Mouse (Mus musculus) small intestine, adult 2 months (tissue): ENCODE results near the gene Gm10663.

ENCODE experiments used
- CTCF ChIP-seq: fragments of 200-500 bp; IDR thresholded peaks from 2 replicates; pipeline ENCODE4 v1.5.1; 2012; ENCODE audit warnings: low read depth, mild to moderate bottlenecking, control low read depth, inconsistent platforms, low read length, moderate library complexity, mixed read lengths; ENCODE audit not compliant: insufficient replicate concordance, insufficient read length; ENCODE audit errors: extremely low read depth
- POLR2A ChIP-seq: fragments of 200-500 bp; IDR thresholded peaks from 2 replicates; pipeline ENCODE4 v1.6.1; 2012; ENCODE audit warnings: low read depth, mild to moderate bottlenecking, control low read depth, inconsistent platforms, low read length, moderate library complexity

DNA sequence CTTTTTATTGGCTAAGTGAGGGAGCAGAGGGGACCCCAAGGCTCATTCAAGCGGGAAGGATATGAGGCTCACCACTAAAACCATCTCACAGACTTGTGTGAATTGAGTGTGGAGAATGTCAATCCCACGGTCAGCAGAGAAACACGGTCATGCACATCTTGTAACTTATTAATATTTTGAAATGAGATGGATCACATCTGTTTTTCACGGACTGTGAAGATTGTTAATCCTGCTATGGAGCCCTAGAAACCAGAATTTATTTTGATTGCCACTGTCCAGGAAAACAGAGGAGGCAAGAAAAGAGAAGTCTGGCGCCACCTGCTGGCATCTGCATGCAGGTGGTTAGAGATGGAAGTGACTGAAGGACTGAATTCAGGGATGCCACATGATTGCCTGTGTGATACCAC is 35.5 kb downstream of the Gm10663 start:
- peak; percentile 77; the same call in 1 of the 2 replicates for TF ChIP-seq CTCF
- no peak for TF ChIP-seq POLR2A
